Mouse (Mus musculus) intestine, postnatal 0 days (tissue): ENCODE data around the gene Msl1. TPM values are rescaled to one million over a fixed set of nuclear protein-coding genes. Genes with fewer than 3 reads are reported as not detected.

Source experiments
- ATAC-seq: fragments of 200-750 bp; cut with Nextera tagmentation; 2 replicates; pipeline ENCODE4 v1.8.0; 2017; ENCODE audit warnings: mild to moderate bottlenecking, moderate TSS enrichment, moderate library complexity
- H3K27ac ChIP-seq: fragments of 300-500 bp; sonication (generic); 2 replicates; pipeline ENCODE4 v1.5.1; 2014; ENCODE audit warnings: mild to moderate bottlenecking, low read depth, low read length, moderate library complexity
- H3K27me3 ChIP-seq: fragments of 300-500 bp; sonication (generic); replicated peaks from 2 replicates; pipeline ENCODE4 v1.6.1; 2014; ENCODE audit warnings: low read length, mixed read lengths; ENCODE audit not compliant: control insufficient read depth, insufficient read depth
- H3K36me3 ChIP-seq: fragments of 300-500 bp; sonication (generic); 2 replicates; pipeline ENCODE4 v1.6.1; 2014; ENCODE audit warnings: mild to moderate bottlenecking, moderate library complexity; ENCODE audit not compliant: control insufficient read depth, insufficient read depth
- H3K4me1 ChIP-seq: fragments of 300-500 bp; sonication (generic); replicated peaks from 2 replicates; pipeline ENCODE4 v1.6.1; 2014; ENCODE audit warnings: antibody characterized with exemption, low read length, mixed read lengths; ENCODE audit not compliant: control insufficient read depth, insufficient read depth
- H3K4me2 ChIP-seq: fragments of 300-500 bp; sonication (generic); replicated peaks from 2 replicates; pipeline ENCODE4 v1.6.1; 2014; ENCODE audit warnings: low read depth, mild to moderate bottlenecking, moderate library complexity
- H3K4me3 ChIP-seq: fragments of 300-500 bp; sonication (generic); 2 replicates; pipeline ENCODE4 v1.5.1; 2014; ENCODE audit warnings: low read depth, low read length
- H3K9ac ChIP-seq: fragments of 300-500 bp; sonication (generic); 2 replicates; pipeline ENCODE4 v1.6.1; 2014; ENCODE audit warnings: mild to moderate bottlenecking, low read depth, low read length
- H3K9me3 ChIP-seq: fragments of 300-500 bp; sonication (generic); 2 replicates; pipeline ENCODE4 v1.6.1; 2016; ENCODE audit warnings: mixed run types; ENCODE audit not compliant: control insufficient read depth
- CTCF ChIP-seq: sonication (generic); IDR thresholded peaks from 2 replicates; pipeline ENCODE4 v1.5.1; 2016; ENCODE audit warnings: low read depth, mild to moderate bottlenecking, control low read depth, antibody characterized with exemption, moderate library complexity
- WGBS: fragments of 180-500 bp; shearing (Covaris S2); extraction: QIAGEN DNeasy Blood & Tissue Kit; methylation state at CpG from one replicate; pipeline ENCODE4 v1.1.7; 2014; 5-methylcytosine and 5-hydroxymethylcytosine counted together
- polyA plus RNA-seq: library from polyadenylated mRNA; unstranded; fragments of >200 nt; fragmentation: Nextera tagmentation; extraction: Ambion mirVana; gene quantifications from 2 replicates; pipeline ENCODE4 v1.2.1, GENCODE M21; 2015

Msl1 gene
- polyA plus RNA-seq, 1 experiment from 2014 or later: 12.6 TPM

GRCm38 (mm10) chr11:98796515-98797216, 1.4 kb downstream of the Msl1 start:
- 0 out of 2 replicates have a peak, but pooled peaks have one; percentile 5 for ATAC-seq
- peak overlapping the region; percentile 94 for H3K9ac ChIP-seq
- peak overlapping the region; percentile 85 for H3K4me3 ChIP-seq
- no peaks in the 10 kb centered on the region for H3K9me3 ChIP-seq
- peak overlapping the region; percentile 93 for H3K4me2 ChIP-seq
- TF ChIP-seq CTCF: no peak
- peaks cover 24% of the 10 kb centered on the region for H3K36me3 ChIP-seq
- H3K27me3 ChIP-seq: no peaks in the 10 kb centered on the region
- WGBS: under 1% methylated on average over 23 of the region's 23 CpGs
- no peaks in the 10 kb centered on the region for H3K4me1 ChIP-seq
- peak overlapping the region; percentile 99 for H3K27ac ChIP-seq

- no peak for TF ChIP-seq CTCF
- H3K4me3 ChIP-seq: peak overlapping the region; percentile 85
- no peaks in the 10 kb centered on the region for H3K4me1 ChIP-seq
- WGBS: 3% methylated on average over 5 of the region's 5 CpGs
- peaks cover 31% of the 10 kb centered on the region for H3K36me3 ChIP-seq
- H3K27ac ChIP-seq: no peak overlapping the region
- H3K27me3 ChIP-seq: no peaks in the 10 kb centered on the region
- ATAC-seq: no peak
- H3K9me3 ChIP-seq: no peaks in the 10 kb centered on the region
- H3K4me2 ChIP-seq: peak overlapping the region; percentile 93
- peak overlapping the region; percentile 94; the same call in 1 of the 2 replicates for H3K9ac ChIP-seq
Measured at GRCm38 (mm10) chr11:98797306-98797705, 2.0 kb downstream of the Msl1 start.

- no peak overlapping the region for H3K9ac ChIP-seq
- TF ChIP-seq CTCF: no peak
- H3K27me3 ChIP-seq: no peaks in the 10 kb centered on the region
- no peaks in the 10 kb centered on the region for H3K4me1 ChIP-seq
- 40% methylated on average over 4 of the region's 4 CpGs for WGBS
- peak overlapping the region; percentile 85 for H3K4me3 ChIP-seq
- H3K27ac ChIP-seq: no peak overlapping the region
- no peaks in the 10 kb centered on the region for H3K9me3 ChIP-seq
- no peak for ATAC-seq
- peak overlapping the region; percentile 93 for H3K4me2 ChIP-seq
- H3K36me3 ChIP-seq: peaks cover 37% of the 10 kb centered on the region
Measured at GRCm38 (mm10) chr11:98797909-98798308, 2.6 kb downstream of the Msl1 start.

GRCm38 (mm10) chr11:98804605-98805004, 9.3 kb downstream of the Msl1 start, which contains the start of gene Casc3:
Gene Casc3, plus strand, starts transcription at chr11:98804905.
- ATAC-seq: no peak
- peaks cover 74% of the 10 kb centered on the region for H3K36me3 ChIP-seq
- 94% methylated on average over 5 of the region's 5 CpGs for WGBS

GRCm38 (mm10) chr11:98808417-98808816, 13.1 kb downstream of the Msl1 start:
- no peak for TF ChIP-seq CTCF
- Histone ChIP-seq H3K4me3 (no peak overlapping the region), H3K4me1 (no peaks in the 10 kb centered on the region), H3K4me2 (no peak overlapping the region), H3K36me3 (peaks cover 47% of the 10 kb centered on the region), H3K27me3 (no peaks in the 10 kb centered on the region), H3K9ac (no peak overlapping the region), H3K27ac (0 out of 2 replicates have a peak overlapping the region, but pooled peaks have one; percentile 98), H3K9me3 (no peaks in the 10 kb centered on the region)
- WGBS: 78% methylated on average over 2 of the region's 2 CpGs
- ATAC-seq: no peak

More at GRCm38 (mm10) chr11:98804605-98805004, 9.3 kb downstream of the Msl1 start, which contains the start of gene Casc3:
- H3K4me1 ChIP-seq: no peaks in the 10 kb centered on the region
- H3K9ac ChIP-seq: no peak within 1 kb of the TSS
- no peaks in the 10 kb centered on the region for H3K27me3 ChIP-seq
- H3K4me3 ChIP-seq: no peak within 1 kb of the TSS
- no peaks in the 10 kb centered on the region for H3K9me3 ChIP-seq
- no peak within 1 kb of the TSS for H3K4me2 ChIP-seq
- H3K27ac ChIP-seq: no peak within 1 kb of the TSS
- TF ChIP-seq CTCF: no peak

GRCm38 (mm10) chr11:98809457-98810290, 14.4 kb downstream of the Msl1 start:
- Histone ChIP-seq H3K27ac (peak overlapping the region; percentile 98), H3K4me2 (peak overlapping the region; percentile 79), H3K9ac (peak overlapping the region; percentile 84), H3K4me1 (no peaks in the 10 kb centered on the region), H3K27me3 (no peaks in the 10 kb centered on the region), H3K9me3 (no peaks in the 10 kb centered on the region), H3K36me3 (peaks cover 42% of the 10 kb centered on the region), H3K4me3 (peak overlapping the region; percentile 84)
- under 1% methylated on average over 77 of the region's 84 CpGs for WGBS
- TF ChIP-seq CTCF: peak; percentile 70
- peak; percentile 99 for ATAC-seq
